Mouse (Mus musculus) liver, postnatal 0 days (tissue): Measurements from ENCODE around the gene Smurf1.

Experiments
- CTCF ChIP-seq: sonication (generic); IDR thresholded peaks from 2 replicates; pipeline ENCODE4 v1.5.1; 2016; ENCODE audit warnings: antibody characterized with exemption, low read depth
- EP300 ChIP-seq: IDR thresholded peaks from 2 replicates; pipeline ENCODE4 v1.6.1; 2016; ENCODE audit warnings: antibody characterized with exemption, low read depth, mild to moderate bottlenecking

GRCm38 (mm10) chr5:144853931-144854330 is 111.7 kb downstream of the Smurf1 start:
- TF ChIP-seq EP300 (no peak), CTCF (no peak)
